Mouse (Mus musculus) intestine, postnatal 0 days (tissue): ENCODE measurements at regions not wholly inside any gene's neighbourhood (a gene's known extent, or its start where the extent isn't known, plus 50 kb on each side); places are given as distances from the start of the nearest gene placed in this dataset.

Source experiments
- ATAC-seq: fragments of 200-750 bp; cut with Nextera tagmentation; 2 replicates; pipeline ENCODE4 v1.8.0; 2017; ENCODE audit warnings: mild to moderate bottlenecking, moderate TSS enrichment, moderate library complexity
- H3K27ac ChIP-seq: fragments of 300-500 bp; sonication (generic); 2 replicates; pipeline ENCODE4 v1.5.1; 2014; ENCODE audit warnings: mild to moderate bottlenecking, low read depth, low read length, moderate library complexity
- H3K27me3 ChIP-seq: fragments of 300-500 bp; sonication (generic); replicated peaks from 2 replicates; pipeline ENCODE4 v1.6.1; 2014; ENCODE audit warnings: low read length, mixed read lengths; ENCODE audit not compliant: control insufficient read depth, insufficient read depth
- H3K36me3 ChIP-seq: fragments of 300-500 bp; sonication (generic); 2 replicates; pipeline ENCODE4 v1.6.1; 2014; ENCODE audit warnings: mild to moderate bottlenecking, moderate library complexity; ENCODE audit not compliant: control insufficient read depth, insufficient read depth
- H3K4me1 ChIP-seq: fragments of 300-500 bp; sonication (generic); replicated peaks from 2 replicates; pipeline ENCODE4 v1.6.1; 2014; ENCODE audit warnings: antibody characterized with exemption, low read length, mixed read lengths; ENCODE audit not compliant: control insufficient read depth, insufficient read depth
- H3K4me2 ChIP-seq: fragments of 300-500 bp; sonication (generic); replicated peaks from 2 replicates; pipeline ENCODE4 v1.6.1; 2014; ENCODE audit warnings: low read depth, mild to moderate bottlenecking, moderate library complexity
- H3K4me3 ChIP-seq: fragments of 300-500 bp; sonication (generic); 2 replicates; pipeline ENCODE4 v1.5.1; 2014; ENCODE audit warnings: low read depth, low read length
- H3K9ac ChIP-seq: fragments of 300-500 bp; sonication (generic); 2 replicates; pipeline ENCODE4 v1.6.1; 2014; ENCODE audit warnings: mild to moderate bottlenecking, low read depth, low read length
- H3K9me3 ChIP-seq: fragments of 300-500 bp; sonication (generic); 2 replicates; pipeline ENCODE4 v1.6.1; 2016; ENCODE audit warnings: mixed run types; ENCODE audit not compliant: control insufficient read depth
- CTCF ChIP-seq: sonication (generic); IDR thresholded peaks from 2 replicates; pipeline ENCODE4 v1.5.1; 2016; ENCODE audit warnings: low read depth, mild to moderate bottlenecking, control low read depth, antibody characterized with exemption, moderate library complexity
- WGBS: fragments of 180-500 bp; shearing (Covaris S2); extraction: QIAGEN DNeasy Blood & Tissue Kit; methylation state at CpG from one replicate; pipeline ENCODE4 v1.1.7; 2014; 5-methylcytosine and 5-hydroxymethylcytosine counted together

GRCm38 (mm10) chr12:12186353-12186752 is 75.6 kb upstream of the Fam49a start:
- no peaks in the 10 kb centered on the region for H3K36me3 ChIP-seq
- no peak for ATAC-seq
- H3K27ac ChIP-seq = no peak overlapping the region
- H3K4me1 ChIP-seq = no peaks in the 10 kb centered on the region
- H3K4me2 ChIP-seq = no peak overlapping the region
- H3K9me3 ChIP-seq = no peaks in the 10 kb centered on the region
- WGBS = 64% methylated on average over 2 of the region's 2 CpGs
- no peaks in the 10 kb centered on the region for H3K27me3 ChIP-seq
- no peak overlapping the region for H3K4me3 ChIP-seq
- no peak overlapping the region for H3K9ac ChIP-seq
- no peak for TF ChIP-seq CTCF

DNA sequence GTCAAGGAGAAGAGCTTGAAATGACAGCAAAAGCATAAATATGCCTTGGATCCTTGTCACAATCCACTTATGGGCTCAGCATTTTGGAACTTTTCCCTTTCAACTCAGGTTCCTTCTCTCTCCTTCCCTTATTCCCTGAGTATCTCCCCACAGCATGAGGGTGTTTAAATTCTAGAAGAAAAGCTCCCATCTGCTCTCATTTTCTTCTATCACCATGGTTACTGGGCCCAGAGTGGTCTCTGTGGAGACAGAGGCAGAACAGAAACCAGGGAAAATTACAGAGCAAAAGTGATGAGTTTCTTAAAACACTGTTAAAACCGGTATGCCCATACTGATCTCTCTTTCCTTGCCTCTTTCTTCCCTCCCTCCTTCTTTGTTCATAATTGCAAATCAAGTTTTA is 66.9 kb upstream of the Fam49a start:
- no peak overlapping the region for H3K27ac ChIP-seq
- no peak for ATAC-seq

DNA sequence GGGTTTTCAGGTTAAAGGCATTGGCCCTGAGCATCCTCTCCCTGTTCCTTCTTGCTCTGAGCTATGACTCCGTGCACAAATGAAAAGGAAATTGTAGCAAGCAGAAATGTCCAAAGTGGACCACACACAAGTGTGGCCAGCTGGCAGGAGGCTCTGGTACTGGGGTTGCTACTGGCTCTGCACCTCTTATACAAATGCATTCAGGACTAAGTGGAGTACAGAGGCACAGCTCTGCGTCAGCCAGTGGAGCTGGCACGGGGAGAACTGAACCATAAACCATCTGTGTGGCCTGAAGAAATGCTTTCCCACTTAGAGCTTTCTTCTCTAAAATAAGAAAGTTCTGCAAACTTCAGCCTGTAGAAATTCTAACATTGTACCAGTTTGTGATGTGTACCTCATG is 65.3 kb upstream of the Fam49a start:
- 79% methylated on average over 3 of the region's 3 CpGs for WGBS
- no peak for ATAC-seq

More for the DNA sequence above, 66.9 kb upstream of the Fam49a start:
- no peak for TF ChIP-seq CTCF
- no peaks in the 10 kb centered on the region for H3K36me3 ChIP-seq
- 72% methylated on average over 1 of the region's 1 CpGs for WGBS
- H3K4me2 ChIP-seq = no peak overlapping the region
- H3K27me3 ChIP-seq = no peaks in the 10 kb centered on the region
- H3K9me3 ChIP-seq = no peaks in the 10 kb centered on the region
- H3K9ac ChIP-seq = no peak overlapping the region
- H3K4me1 ChIP-seq = no peaks in the 10 kb centered on the region
- no peak overlapping the region for H3K4me3 ChIP-seq

DNA sequence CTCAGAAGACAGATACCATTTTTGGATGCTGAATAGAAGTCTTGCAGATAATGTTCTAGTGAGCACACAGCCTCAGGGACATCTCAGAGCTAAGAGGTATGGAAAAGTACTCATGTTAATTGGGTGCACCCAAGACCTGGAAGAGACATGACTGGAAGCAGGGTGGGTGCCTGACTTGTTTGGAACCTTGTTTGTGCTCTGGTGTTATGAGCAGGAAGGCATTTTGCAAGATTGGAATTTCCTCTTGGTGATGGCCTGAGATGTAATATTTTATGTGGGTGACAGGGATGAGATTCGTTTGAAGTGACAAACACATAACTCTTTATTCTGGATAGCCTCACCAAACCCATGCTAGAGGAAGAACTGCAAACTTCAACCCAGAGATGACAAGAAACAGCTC is 53.7 kb upstream of the Fam49a start:
- TF ChIP-seq CTCF = no peak
- H3K27ac ChIP-seq = no peak overlapping the region
- H3K4me3 ChIP-seq = no peak overlapping the region
- ATAC-seq = no peak
- WGBS = 38% methylated on average over 1 of the region's 1 CpGs
- no peaks in the 10 kb centered on the region for H3K27me3 ChIP-seq
- H3K9me3 ChIP-seq = no peaks in the 10 kb centered on the region
- H3K4me1 ChIP-seq = no peaks in the 10 kb centered on the region
- no peak overlapping the region for H3K4me2 ChIP-seq
- no peaks in the 10 kb centered on the region for H3K36me3 ChIP-seq
- H3K9ac ChIP-seq = no peak overlapping the region

More for the DNA sequence above, 65.3 kb upstream of the Fam49a start:
- H3K4me2 ChIP-seq = no peak overlapping the region
- H3K27ac ChIP-seq = no peak overlapping the region
- no peaks in the 10 kb centered on the region for H3K27me3 ChIP-seq
- no peak overlapping the region for H3K9ac ChIP-seq
- H3K36me3 ChIP-seq = no peaks in the 10 kb centered on the region
- no peaks in the 10 kb centered on the region for H3K9me3 ChIP-seq
- TF ChIP-seq CTCF = no peak
- no peaks in the 10 kb centered on the region for H3K4me1 ChIP-seq
- H3K4me3 ChIP-seq = no peak overlapping the region
